Mouse (Mus musculus) neutrophil, adult 5-6 weeks (primary cell): Measurements from ENCODE around the gene Negr1. TPM values are rescaled to one million over a fixed set of nuclear protein-coding genes. Genes with fewer than 3 reads are reported as not detected.

Experiments
- ATAC-seq: fragments of 151-379, 151-347 bp; 2 replicates; pipeline ENCODE4 v1.8.0; 2017; ENCODE audit warnings: mild to moderate bottlenecking, moderate TSS enrichment; ENCODE audit not compliant: insufficient number of reproducible peaks, poor library complexity, low FRiP score, severe bottlenecking; ENCODE audit errors: extremely low read depth
- total RNA-seq: library from RNA; stranded (forward); fragments of 200-1000 nt; gene quantifications from 2 replicates; pipeline ENCODE4 v1.2.3, GENCODE M21; 2017

Negr1 gene
- total RNA-seq, 1 experiment from 2014 or later = 0.12 TPM

- ATAC-seq = no peak
Measured at GRCm38 (mm10) chr3:157066331-157066730, 504.7 kb downstream of the Negr1 start.

GRCm38 (mm10) chr3:157079250-157079965 is 517.8 kb downstream of the Negr1 start:
- ATAC-seq = no peak

- ATAC-seq = no peak
Measured at GRCm38 (mm10) chr3:157079966-157080306, 518.3 kb downstream of the Negr1 start.

- no peak for ATAC-seq
Measured at GRCm38 (mm10) chr3:157080585-157080984, 519.0 kb downstream of the Negr1 start.

- ATAC-seq = no peak
Measured at GRCm38 (mm10) chr3:157082808-157083784, 521.5 kb downstream of the Negr1 start.

GRCm38 (mm10) chr3:157085180-157085579 is 523.6 kb downstream of the Negr1 start:
- no peak for ATAC-seq

GRCm38 (mm10) chr3:157090051-157090450 is 528.5 kb downstream of the Negr1 start:
- ATAC-seq = no peak

GRCm38 (mm10) chr3:157096284-157096683 is 534.7 kb downstream of the Negr1 start:
- ATAC-seq = no peak

- ATAC-seq = no peak
Measured at GRCm38 (mm10) chr3:157097514-157097913, 535.9 kb downstream of the Negr1 start.

GRCm38 (mm10) chr3:157098417-157098816 is 536.8 kb downstream of the Negr1 start:
- ATAC-seq = no peak

GRCm38 (mm10) chr3:157104866-157105579 is 543.4 kb downstream of the Negr1 start:
- no peak for ATAC-seq

GRCm38 (mm10) chr3:157105580-157106264 is 544.1 kb downstream of the Negr1 start:
- ATAC-seq = no peak

GRCm38 (mm10) chr3:157108156-157108555 is 546.6 kb downstream of the Negr1 start:
- no peak for ATAC-seq

GRCm38 (mm10) chr3:157109308-157109707 is 547.7 kb downstream of the Negr1 start:
- no peak for ATAC-seq

GRCm38 (mm10) chr3:157115105-157115760 is 553.6 kb downstream of the Negr1 start:
- ATAC-seq = no peak

- ATAC-seq = no peak
Measured at GRCm38 (mm10) chr3:157116024-157116423, 554.4 kb downstream of the Negr1 start.

GRCm38 (mm10) chr3:157119916-157120315 is 558.3 kb downstream of the Negr1 start:
- no peak for ATAC-seq

GRCm38 (mm10) chr3:157146124-157146855 is 584.7 kb downstream of the Negr1 start:
- ATAC-seq = no peak
